Mouse (Mus musculus): ENCODE measurements around the gene Fnbp1l. TPM values are rescaled to one million over a fixed set of nuclear protein-coding genes. Genes with fewer than 3 reads are reported as not detected.

The Fnbp1l gene
- total and polyA plus RNA-seq, 3 experiments, result 1.5 to 2.0 (median 2.0) TPM

- Histone ChIP-seq H3K27me3 (replicated peaks) (no peaks in the 10 kb centered on the region), H3K4me3 (replicated peaks in 1 of 3; ENCODE audit: low read depth in 2 of 3, low read length in 2 of 3, poor library complexity in 1 of 3) (no peak overlapping the region), H3K9ac (ENCODE audit: insufficient read depth, low read depth) (no peak overlapping the region), H3K9me3 (replicated peaks; ENCODE audit: low read length) (no peaks in the 10 kb centered on the region), H3K36me3 (replicated peaks in 1 of 2; ENCODE audit: control insufficient read depth in 1 of 2, insufficient read depth in 1 of 2, low read length in 1 of 2) (no peaks in the 10 kb centered on the region), H3K4me1 (ENCODE audit: control insufficient read depth in 1 of 2, insufficient read depth in 2 of 2) (peaks cover 0 to 3% of the 10 kb centered on the region in 2 experiments; a peak in 2 of 4 replicates), H3K4me2 (ENCODE audit: insufficient read depth, low read depth, poor library complexity, severe bottlenecking) (no peak overlapping the region), H3K79me2 (replicated peaks; ENCODE audit: control insufficient read depth, extremely low read depth, insufficient read depth, poor library complexity, severe bottlenecking) (no peaks in the 10 kb centered on the region), H3K27ac (ENCODE audit: insufficient read depth, low read depth) (no peak overlapping the region)
- in situ Hi-C loops (cut with MboI; ENCODE audit: low pct_ligation_motif_present, low pct_unique_long_range_greater_than_20kb, low sequenced_read_pairs), result no loop called here
- dilution Hi-C loops (cut with MboI; ENCODE audit: extremely low pct_ligation_motif_present, extremely low pct_unique_long_range_greater_than_20kb, low sequenced_read_pairs), result no loop called here
- TF ChIP-seq TBP (conservative IDR thresholded peaks at IDR 0.05; ENCODE audit: low read depth, low read length), result no peak
- TF ChIP-seq CTCF (conservative IDR thresholded peaks at IDR 0.05 in 1 of 2, IDR thresholded peaks at IDR 0.05 in 1 of 2; ENCODE audit: low read depth in 2 of 2, low read length in 2 of 2), result no peak
- TF ChIP-seq KAT2A (IDR thresholded peaks at IDR 0.05; ENCODE audit: insufficient replicate concordance, low read length), result no peak
- no peak for TF ChIP-seq E2F4 (IDR thresholded peaks at IDR 0.05; ENCODE audit: insufficient replicate concordance, low read depth, low read length)
- TF ChIP-seq ZMIZ1 (IDR thresholded peaks at IDR 0.05; ENCODE audit: low read depth, low read length), result no peak
- TF ChIP-seq MYC (IDR thresholded peaks at IDR 0.05; ENCODE audit: low read depth, low read length), result no peak
- TF ChIP-seq GABPA (IDR thresholded peaks at IDR 0.05; ENCODE audit: insufficient replicate concordance, low read depth, low read length), result no peak
- no peak for TF ChIP-seq NRF1 (IDR thresholded peaks at IDR 0.05; ENCODE audit: low read depth, low read length)
- no peak for TF ChIP-seq ZNF384 (IDR thresholded peaks at IDR 0.05; ENCODE audit: low read depth, low read length)
- no peak for TF ChIP-seq ZC3H11A (IDR thresholded peaks at IDR 0.05; ENCODE audit: low read depth, low read length)
- no peak for TF ChIP-seq RCOR1 (conservative IDR thresholded peaks at IDR 0.05; ENCODE audit: low read depth, low read length)
- no peak for TF ChIP-seq IRF4 (IDR thresholded peaks at IDR 0.05; ENCODE audit: low read depth, low read length)
- TF ChIP-seq MEF2A (IDR thresholded peaks at IDR 0.05; ENCODE audit: borderline replicate concordance, low read depth, low read length), result no peak
- DNase-seq (ENCODE audit: extremely low read depth), result no peak
Measured at GRCm38 (mm10) chr3:122590804-122591203, 28.7 kb downstream of the Fnbp1l start.

DNA sequence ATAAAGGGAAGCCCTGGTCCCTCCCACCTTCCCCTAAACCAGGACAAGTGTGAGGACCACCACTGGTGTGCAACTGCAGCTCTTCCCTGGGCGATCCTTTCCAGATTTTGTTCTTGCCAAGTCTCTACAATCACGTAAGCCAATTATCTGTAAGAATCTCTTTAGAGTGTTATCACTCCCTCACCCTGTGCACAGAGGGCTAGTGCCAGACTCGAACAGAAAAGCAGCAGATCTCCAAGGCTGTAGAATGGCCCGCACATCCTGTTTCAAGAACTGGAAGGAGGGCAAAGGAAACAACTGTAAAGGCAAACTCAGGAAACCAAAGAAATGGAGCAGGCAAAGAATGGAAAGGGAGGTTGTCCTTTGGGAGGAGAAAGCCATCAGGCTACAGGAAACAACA lies 29.2 kb downstream of the Fnbp1l start:
- H3K27me3 ChIP-seq (replicated peaks), result no peaks in the 10 kb centered on the region
- no peaks in the 10 kb centered on the region for H3K36me3 ChIP-seq (replicated peaks in 1 of 2; ENCODE audit: control insufficient read depth in 1 of 2, insufficient read depth in 1 of 2, low read length in 1 of 2)
- no peak for DNase-seq (ENCODE audit: extremely low read depth)
- H3K9me3 ChIP-seq (replicated peaks; ENCODE audit: low read length), result no peaks in the 10 kb centered on the region
- in situ Hi-C loops (cut with MboI; ENCODE audit: low pct_ligation_motif_present, low pct_unique_long_range_greater_than_20kb, low sequenced_read_pairs), result no loop called here
- no peak overlapping the region for H3K27ac ChIP-seq (ENCODE audit: insufficient read depth, low read depth)
- no peak overlapping the region for H3K4me2 ChIP-seq (ENCODE audit: insufficient read depth, low read depth, poor library complexity, severe bottlenecking)
- H3K9ac ChIP-seq (ENCODE audit: insufficient read depth, low read depth), result no peak overlapping the region
- dilution Hi-C loops (cut with MboI; ENCODE audit: extremely low pct_ligation_motif_present, extremely low pct_unique_long_range_greater_than_20kb, low sequenced_read_pairs), result no loop called here
- no peak overlapping the region for H3K4me3 ChIP-seq (replicated peaks in 1 of 3; ENCODE audit: low read depth in 2 of 3, low read length in 2 of 3, poor library complexity in 1 of 3)
- H3K4me1 ChIP-seq (ENCODE audit: control insufficient read depth in 1 of 2, insufficient read depth in 2 of 2), result peaks cover 0 to 3% of the 10 kb centered on the region in 2 experiments; a peak in 2 of 4 replicates
- no peaks in the 10 kb centered on the region for H3K79me2 ChIP-seq (replicated peaks; ENCODE audit: control insufficient read depth, extremely low read depth, insufficient read depth, poor library complexity, severe bottlenecking)
- TF ChIP-seq MYC (IDR thresholded peaks at IDR 0.05; ENCODE audit: low read depth, low read length) (no peak), CTCF (conservative IDR thresholded peaks at IDR 0.05 in 1 of 2, IDR thresholded peaks at IDR 0.05 in 1 of 2; ENCODE audit: low read depth in 2 of 2, low read length in 2 of 2) (no peak), PAX5 (IDR thresholded peaks at IDR 0.05; ENCODE audit: low read length) (no peak), RAD21 (IDR thresholded peaks at IDR 0.05; ENCODE audit: low read depth, low read length) (no peak), NRF1 (IDR thresholded peaks at IDR 0.05; ENCODE audit: low read depth, low read length) (no peak), IRF4 (IDR thresholded peaks at IDR 0.05; ENCODE audit: low read depth, low read length) (no peak), SMC3 (IDR thresholded peaks at IDR 0.05; ENCODE audit: low read depth, low read length) (no peak), USF1 (IDR thresholded peaks at IDR 0.05; ENCODE audit: low read depth, low read length) (no peak), JUND (conservative IDR thresholded peaks at IDR 0.05; ENCODE audit: low read depth, low read length) (no peak), BHLHE40 (IDR thresholded peaks at IDR 0.05; ENCODE audit: low read depth, low read length) (no peak), MAFK (IDR thresholded peaks at IDR 0.05; ENCODE audit: insufficient replicate concordance, low read length) (no peak), ETS1 (conservative IDR thresholded peaks at IDR 0.05; ENCODE audit: low read depth, low read length) (no peak), ZNF384 (IDR thresholded peaks at IDR 0.05; ENCODE audit: low read depth, low read length) (no peak), ZMIZ1 (IDR thresholded peaks at IDR 0.05; ENCODE audit: low read depth, low read length) (no peak), ZKSCAN1 (IDR thresholded peaks at IDR 0.05; ENCODE audit: borderline replicate concordance, low read depth, low read length) (no peak), KAT2A (IDR thresholded peaks at IDR 0.05; ENCODE audit: insufficient replicate concordance, low read length) (no peak), RCOR1 (conservative IDR thresholded peaks at IDR 0.05; ENCODE audit: low read depth, low read length) (no peak), MXI1 (IDR thresholded peaks at IDR 0.05; ENCODE audit: low read depth, low read length) (no peak), POLR2A (IDR thresholded peaks at IDR 0.05; ENCODE audit: low read depth, low read length) (no peak)

Measured in CH12.LX (cell line).